Mouse (Mus musculus): ENCODE results near the gene Pfas. TPM values are rescaled to one million over a fixed set of nuclear protein-coding genes. Genes with fewer than 3 reads are reported as not detected.
"Not testable (repeated sequence)": the region's sequence is repeated elsewhere in the genome, so short reads cannot be mapped to it uniquely, and the experiment has no call there.

Pfas gene
- polyA plus RNA-seq, 2 experiments from 2014 or later: 20.4 to 26.3 TPM

DNA sequence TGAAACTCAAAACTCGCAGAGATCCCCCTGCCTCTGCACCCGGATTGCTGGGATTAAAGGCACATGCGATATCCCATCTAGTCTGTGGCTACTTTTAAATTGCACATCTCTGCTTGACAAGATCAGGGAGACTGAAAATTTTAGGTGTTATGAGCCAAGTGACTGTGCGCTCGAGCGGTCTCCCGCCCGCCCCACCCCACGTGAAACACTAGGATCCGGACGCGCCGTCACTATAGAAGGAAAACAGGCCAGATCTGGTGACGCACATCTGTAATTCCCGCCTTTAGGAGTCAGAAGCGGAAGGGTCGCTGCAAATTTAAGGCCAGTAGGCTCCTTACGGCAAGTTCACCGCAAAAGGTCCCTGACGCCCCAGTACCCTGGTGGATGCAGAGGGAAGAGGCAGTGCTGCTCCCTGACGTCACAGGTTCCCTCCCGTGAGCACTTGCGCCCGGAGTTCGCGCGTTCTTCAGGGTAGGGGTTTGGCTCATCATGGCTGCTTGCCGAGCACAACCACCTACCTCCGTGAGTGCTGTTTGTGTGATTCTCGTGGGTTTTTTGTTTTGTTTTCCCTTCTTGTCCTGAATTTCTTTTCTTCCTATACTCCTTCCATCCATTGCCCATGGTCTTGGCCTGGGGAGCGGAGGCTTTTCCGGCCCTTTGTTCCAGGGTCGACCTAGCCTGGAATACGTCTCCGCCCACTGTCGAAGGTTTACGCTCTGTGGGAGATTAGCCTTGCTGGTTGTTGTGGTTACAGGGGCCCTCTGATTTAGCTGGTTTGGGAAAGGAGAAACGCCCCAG lies 7.6 kb upstream of the Pfas start, which contains the start of gene Ctc1:
Ctc1 (plus strand) TSS at position 268 of the 798 bp plus-strand sequence.
- ATAC-seq: peak; percentile 93

DNA sequence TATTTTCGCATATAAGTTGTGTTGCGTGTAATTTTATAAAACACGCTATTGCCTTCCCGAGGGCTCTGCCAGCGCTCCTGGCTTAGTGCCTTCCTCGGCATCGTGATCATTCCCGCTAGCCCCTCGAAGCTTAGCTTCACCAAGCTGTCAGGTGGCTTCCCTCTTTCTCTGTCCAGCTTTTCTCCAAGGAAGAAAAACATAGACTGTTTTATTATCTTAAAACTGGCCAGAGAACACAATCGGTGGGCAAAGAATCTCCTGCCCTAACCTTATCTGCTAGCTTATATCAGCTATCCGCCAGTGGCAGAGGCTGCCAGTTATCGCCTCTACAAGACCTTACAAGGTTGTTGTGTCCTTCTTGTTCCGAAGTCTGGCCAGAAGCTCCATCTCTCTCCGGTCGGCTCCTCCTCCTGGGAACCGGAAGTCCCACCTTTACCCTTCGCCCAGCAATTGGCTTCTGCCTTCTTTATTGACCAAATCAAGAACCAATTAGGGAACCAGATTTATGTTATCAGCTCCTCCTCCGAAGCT lies 3.9 kb upstream of the Pfas start:
- peak; percentile 68 for ATAC-seq

DNA sequence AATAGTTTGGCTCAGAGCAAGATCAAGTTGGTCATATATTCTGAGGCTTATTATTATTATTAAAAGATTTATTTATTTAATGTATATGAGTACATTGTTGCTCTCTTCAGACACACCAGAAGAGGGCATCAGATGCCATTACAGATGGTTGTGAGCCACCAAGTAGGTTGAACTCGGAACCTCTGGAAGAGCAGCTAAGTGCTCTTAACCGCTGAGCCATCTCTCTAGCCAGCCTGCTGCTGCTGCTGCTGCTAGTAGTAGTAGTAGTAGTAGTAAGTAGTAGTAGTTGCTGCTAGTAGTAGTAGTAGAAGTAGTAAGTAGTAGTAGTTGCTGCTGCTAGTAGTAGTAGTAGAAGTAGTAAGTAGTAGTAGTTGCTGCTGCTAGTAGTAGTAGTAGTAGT lies 3.2 kb upstream of the Pfas start:
- ATAC-seq: not testable (repeated sequence)

DNA sequence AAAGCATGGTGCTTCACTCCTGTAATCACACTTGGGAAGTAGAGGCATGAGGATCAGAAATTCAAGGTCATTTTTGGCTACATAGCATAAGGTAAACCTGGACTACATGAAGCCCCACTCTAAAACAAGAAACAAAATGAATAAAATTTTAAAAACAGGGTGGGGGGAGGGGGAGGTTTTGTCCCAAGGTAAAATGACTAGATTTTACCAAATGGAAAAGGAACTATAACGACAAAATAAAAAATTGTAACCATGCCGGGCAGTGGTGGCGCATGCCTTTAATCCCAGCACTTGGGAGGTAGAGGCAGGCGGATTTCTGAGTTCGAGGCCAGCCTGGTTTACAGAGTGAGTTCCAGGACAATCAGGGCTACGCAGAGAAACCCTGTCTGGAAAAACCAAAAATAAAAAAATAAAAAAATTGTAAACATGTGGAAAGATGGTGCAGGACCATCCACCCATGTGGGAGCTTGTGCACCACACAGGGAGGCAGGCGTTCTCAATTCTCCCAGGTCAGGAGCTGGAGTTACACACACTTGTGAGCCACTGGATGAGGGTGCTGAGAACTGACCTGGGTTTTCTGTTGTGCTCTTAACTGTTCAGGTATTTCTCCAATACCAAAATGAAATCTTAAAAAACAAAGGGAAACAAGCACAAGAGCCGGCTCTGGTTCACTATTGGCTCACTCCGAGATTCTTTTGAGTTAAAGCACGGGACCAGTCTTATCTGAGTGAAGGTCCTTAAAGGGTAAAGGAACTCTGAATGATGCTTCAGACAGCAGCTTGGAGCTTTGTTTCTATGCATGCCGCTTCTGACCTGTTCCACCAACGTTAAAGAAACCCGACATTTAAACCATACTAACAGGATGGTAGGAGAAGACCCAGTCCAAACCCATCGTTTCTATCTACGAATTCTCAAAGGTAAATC lies 2.4 kb upstream of the Pfas start:
- no peak for ATAC-seq

DNA sequence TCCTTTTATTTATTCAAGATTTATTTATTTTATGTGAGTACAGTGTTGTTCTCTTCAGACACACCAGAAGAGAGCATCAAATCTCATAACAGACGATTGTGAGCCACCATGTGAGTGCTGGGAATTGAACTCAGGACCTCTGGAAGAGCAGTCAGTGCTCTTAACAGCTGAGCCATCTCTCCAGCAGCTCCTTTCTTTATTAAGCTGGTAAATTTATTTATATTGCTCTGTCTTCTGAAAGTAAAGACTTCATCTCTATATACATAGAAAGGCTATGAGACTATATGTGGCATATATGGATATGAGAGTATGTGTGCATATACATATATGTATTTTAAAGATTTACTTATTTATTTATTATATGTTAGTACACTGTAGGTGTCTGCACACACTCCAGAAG lies 1.2 kb upstream of the Pfas start:
- no peak for ATAC-seq

DNA sequence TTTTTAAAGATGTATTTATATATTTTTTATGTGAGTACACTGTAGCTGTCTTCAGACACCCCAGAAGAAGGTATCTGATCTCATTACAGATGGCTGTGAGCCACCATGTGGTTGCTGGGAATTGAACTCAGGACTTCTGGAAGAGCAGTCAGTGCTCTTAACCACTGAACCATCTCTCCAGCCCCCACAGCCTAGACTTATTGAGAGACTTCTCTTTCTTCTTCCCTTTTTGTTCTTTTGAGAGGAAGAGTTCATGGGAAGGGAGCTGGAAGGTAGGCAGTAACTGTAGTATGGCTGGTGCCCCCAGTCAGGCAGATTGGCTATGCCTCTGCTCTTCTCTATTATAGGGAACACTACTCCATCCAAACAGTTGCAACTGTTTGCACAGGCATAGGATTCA lies 1.7 kb downstream of the Pfas start:
- not testable (repeated sequence) for ATAC-seq

DNA sequence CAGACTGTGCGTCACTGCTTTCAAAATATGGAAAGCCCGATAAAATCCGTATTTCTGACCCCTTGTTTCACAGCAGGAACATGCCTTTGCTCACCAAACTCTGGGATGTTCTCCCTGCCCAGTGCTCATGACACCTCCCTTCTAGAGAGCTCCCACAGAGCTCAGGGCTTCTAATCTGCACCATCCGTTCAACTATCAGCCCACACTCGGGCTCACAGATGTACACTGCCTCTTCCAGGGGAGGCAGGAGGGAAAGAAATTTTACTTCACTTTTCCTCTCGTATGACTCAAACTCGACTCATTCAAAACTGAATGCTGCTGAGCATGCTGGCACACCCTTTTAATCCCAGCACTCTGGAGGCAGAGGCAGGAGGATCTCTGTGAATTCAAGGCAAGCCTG lies 3.1 kb downstream of the Pfas start:
- ATAC-seq: no peak

DNA sequence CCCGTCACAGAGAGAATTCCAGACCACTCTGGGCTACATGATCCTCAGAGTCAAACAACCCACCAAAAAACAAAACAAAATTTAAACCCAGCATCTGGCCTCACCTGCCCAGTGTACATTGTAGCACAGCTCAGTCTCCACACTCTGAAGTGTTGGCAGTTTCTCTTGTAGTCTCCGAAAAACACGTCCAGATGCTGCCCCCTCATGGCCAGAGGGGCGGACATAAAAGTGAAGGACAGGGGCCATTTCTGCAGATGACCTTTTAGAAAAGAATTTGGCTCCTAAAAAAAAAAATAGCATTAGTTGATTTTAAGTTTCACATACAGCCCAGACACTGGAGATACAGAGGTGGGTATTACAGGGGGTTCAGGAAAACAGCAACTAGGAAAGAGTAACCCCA lies 4.7 kb downstream of the Pfas start:
- no peak for ATAC-seq

DNA sequence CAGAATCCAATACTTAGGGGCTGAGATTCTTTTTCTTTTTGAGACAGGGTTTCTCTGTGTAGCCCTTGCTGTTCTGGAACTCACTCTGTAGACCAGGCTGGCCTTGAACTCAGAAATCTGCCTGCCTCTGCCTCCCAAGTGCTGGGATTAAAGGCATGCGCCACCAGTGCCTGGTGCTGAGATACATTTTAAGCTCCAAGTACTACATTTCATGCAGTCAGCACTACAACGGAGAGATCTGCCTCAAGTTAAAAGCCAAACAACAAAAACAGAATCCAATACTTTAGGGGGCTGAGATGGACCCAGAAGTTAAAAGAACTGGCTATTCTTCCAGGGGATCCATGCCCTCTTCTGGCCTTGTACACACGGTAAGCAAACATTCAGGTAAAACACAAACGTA lies 5.5 kb downstream of the Pfas start:
- ATAC-seq: not testable (repeated sequence)

DNA sequence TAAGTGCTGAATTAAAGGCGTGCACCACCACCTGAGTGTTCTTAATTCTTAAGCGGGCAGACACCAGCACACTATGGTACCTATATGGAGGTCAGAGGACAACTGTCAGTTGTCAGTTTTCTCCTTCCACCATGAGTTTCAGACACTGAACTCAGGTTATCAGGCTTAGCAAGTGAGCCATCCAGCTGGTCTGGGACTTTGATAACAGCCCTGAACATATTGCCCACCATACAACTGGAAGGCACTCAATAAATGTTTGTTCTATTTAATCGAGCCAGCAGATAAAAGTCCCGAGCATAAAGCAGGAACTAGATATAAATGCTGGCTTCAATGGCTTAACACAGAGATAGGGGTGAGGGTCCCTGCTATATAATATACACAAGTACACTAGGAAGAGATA lies 11.2 kb downstream of the Pfas start:
- ATAC-seq: no peak

DNA sequence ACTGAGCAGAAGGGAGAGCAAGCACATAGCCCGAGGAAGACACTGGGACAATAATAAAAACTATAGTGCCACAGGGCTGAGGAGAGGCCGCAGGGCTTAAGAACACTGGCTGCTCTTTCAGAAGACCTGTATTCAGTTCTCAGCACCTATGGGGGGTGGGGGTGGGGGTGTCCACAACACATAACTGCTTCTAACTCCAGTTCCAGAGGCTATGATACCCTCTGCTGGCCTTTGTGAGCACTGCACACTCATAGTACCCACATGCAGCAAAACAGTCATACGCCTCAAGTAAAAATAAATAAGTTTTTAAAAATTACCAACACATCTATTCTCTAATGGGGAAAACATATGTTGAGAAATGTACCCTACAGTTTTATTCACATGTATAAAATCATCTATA lies 13.9 kb downstream of the Pfas start:
- ATAC-seq: no peak

DNA sequence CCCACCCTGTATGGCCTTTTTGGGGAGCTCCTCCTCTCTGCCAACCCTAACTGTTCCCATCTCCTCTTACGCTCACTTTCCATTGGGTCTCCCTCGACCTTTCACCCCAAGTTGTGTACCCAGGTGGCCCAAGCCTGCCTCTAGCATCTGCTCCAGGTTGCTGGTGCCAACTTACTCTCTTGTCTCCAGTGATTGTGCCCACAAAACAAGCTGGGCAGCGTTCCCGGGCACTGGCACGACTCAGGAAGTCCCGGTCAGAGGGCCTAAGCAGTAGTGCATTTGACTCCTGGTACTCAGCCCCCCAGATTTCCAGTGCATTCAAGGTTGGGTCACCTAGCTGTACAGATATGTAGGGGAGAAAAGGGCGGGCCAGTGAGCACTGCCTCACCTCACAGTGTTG lies 15.1 kb downstream of the Pfas start:
- ATAC-seq: no peak

DNA sequence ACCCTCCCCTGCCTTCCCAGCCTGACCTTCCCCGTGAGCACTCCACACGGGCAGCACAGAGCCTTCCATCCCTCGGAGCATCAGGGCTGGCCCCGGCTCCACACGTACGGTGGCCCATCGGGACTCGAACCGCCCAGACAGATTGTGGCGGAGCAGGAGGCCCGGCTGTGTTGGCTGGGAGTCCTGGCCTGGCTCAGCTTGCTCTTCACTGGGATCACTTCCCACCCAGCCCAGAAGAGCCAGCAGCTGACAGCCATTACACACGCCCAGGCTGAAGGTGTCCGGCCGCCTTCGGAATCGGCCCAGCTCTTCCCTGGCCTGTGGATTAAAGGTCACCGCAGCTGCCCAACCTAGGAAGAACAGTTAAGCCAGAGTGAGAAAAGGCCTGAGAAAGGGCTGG lies 19.9 kb downstream of the Pfas start:
- no peak for ATAC-seq

DNA sequence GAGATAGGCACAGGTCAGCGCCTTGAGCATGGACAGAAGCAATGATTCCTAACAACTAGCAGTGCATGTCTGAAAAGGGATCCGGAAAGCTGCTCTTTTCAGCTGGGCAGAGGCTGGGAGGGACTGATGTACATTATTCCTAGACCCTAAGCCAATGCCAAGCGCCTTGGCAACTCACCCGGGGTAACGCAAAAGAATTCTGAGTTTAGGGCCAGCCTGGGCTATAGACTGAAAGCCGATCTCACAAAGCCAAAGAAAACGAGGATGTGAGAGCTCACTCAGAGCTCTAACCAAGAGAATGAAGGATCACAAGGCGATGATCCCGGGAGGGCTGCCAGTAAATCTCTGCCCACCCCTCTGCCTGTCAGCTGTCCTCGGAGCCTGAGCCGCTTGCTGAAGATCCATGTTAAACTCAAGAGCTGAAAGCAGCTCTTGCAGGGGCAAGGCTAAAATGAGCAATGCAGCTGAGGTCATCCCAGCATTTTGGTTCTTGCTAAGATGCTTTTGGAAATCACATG lies 20.8 kb downstream of the Pfas start:
- ATAC-seq: no peak

DNA sequence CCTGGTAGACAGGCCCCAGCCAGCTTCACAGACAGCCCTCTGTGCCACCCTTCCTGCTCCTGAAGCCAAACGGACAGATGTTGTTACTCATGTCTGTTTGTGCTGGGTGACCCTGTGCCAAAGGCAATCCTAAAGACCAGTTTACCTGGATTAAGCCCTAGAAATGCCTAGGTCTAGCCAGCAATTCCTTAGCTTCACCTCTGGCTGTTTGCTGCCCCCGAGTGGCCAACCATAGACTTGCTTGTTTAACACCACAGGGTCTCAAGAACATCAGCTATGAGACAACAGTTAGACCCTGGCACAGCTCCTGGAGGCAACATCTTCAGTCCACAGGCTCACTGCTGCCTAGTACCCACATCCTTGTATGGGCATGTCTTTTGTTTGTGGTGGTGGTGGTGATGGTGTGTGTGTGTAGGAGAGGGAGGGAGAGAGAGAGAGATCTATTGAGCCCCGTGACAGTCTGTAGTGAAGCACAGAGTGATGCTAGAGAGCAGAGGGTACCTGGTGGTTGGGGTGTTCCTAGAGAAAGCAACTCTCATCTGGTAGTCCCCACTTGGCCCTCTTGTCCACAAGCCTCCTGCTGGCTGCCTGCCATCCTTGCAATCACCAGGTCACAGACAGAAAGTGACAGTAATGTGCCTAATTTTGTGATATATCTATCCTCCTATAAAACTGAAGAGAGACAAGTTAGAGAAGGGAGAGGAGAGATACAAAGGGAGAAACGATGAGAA lies 25.5 kb downstream of the Pfas start:
- no peak for ATAC-seq

DNA sequence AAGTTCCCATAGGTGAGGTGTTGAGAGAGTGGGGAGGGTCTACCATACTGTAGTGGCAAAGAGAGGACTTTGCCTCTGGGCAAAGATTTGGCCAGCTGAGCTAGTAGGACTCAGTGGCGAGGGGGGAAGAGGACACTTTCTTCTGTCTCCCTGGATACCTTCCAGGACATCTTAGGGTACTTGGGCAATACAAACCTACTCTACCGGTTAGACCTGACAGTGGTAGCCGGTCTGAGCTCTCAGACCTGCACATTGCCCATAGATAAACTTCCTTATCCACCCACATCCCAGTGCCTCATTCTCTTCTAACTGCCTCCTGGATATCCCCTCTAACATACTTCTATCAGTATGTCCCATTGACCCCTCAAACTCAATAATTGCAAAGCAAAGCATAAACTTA lies 27.3 kb downstream of the Pfas start:
- ATAC-seq: no peak

DNA sequence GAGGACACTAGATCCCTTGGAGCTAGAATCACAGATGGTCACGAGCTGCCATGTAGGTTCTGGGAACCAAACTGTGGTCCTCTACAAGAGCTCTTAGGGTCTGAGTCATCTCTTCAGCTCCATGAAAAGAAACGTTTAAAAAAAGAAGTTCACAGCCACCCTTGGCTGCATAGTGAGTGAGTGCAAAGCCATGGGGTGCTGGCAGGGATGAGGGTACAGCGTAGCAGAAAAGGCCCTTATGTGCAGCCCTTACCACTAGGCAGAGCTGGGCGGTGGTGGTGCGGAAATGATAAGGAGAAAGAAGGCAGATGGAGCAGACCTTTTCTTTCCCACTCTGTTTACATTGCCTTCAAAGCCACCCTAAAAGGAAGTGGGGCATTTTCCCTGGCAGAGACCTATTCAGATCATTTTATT lies 28.9 kb downstream of the Pfas start:
- no peak for ATAC-seq

DNA sequence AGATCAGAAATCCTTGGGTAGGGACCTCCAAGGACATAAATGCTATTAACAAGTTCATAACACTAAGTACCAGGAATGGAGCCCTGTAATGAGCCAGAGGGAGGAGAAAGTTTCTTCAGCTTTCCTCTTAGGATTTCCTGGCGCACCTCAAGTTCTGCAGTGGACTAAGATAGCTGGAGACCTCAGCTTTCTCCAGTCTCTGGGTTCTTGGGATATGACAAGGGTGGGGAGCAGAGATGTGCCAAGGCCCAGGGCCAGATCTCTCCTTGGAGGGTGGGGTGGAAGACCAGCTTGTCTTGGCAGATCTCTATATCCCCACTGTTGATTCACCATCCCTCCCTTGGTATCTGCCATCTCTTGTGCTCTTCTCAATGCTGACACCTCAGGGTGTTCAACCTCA lies 32.7 kb downstream of the Pfas start:
- ATAC-seq: no peak

DNA sequence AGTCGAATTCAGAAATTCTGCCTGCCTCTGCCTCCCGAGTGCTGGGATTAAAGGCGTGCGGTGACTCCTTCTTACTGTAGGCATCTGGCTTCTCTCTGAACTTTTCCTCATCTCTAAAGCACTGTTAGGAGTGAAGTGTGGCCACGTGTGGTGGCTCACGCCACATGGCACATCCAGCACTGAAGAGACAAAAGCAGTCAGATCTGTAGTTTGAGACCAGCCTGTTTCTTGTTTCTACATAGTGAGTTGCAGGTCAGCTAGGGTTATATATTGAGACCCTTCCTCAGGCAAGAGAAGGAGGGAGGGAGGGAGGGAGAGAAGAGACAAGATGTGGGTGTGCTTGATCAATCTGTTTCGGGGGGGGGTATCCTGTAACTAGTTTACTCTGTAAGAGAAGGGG lies 33.2 kb downstream of the Pfas start, which contains the start of gene Rangrf:
Rangrf (minus strand) TSS at position 101 of the 400 bp plus-strand sequence.
- no peak for ATAC-seq

DNA sequence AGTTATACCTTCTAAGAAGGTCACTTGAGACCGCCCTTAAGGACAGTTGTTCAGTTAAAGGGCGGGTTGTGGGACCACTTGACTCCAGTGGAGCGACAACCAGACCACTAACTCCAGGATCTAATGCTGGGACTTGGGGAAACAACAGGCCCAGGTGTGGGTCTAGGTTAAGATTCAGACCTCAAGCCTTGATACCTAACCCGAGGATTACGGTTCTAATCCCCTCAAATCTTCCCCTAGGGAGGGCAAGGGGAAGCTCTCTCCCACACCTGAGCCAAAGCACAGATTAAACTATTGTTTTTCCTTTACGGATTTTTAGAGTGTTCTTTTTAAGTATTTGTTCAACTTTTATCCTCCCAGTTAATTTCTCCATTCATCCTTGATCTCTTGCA lies 34.2 kb downstream of the Pfas start:
- ATAC-seq: no peak

DNA sequence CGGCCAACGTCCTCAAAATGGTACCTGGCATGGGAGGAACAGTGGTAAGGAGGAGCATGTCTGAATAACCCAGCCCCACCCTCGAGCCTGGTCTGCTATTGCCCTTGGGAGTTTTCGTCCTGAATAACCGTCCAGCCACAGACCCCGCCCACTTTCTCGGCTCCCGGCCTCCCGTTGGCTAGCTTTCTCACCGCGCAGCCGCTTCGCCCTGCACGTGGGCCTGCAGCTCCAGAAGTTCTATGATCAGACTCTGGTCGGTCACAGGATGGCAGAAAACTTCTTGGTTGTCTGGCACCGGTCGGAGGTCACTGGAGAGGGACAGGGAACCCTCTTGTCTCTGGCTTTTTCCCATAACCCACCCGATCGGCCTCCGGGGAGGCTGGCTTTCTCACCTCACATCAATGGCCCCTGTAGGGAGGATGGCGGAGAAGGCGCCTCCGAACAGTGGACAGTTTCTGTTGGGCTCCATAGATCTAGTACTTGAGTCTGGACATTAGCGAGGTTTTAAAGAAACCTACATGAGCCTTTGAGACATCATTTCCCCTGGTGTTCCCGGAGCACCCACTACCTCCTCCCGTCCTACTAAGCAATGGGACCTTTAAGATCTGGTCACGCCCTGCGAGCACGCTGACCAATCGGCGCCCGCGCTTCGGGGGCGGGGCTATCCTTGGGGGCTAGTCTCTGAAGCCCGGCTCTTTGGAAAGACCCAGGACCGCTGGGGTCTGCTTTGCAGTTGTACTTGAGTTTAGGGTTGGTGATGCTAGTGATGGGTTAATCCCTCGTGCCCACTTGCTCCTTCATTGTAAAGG lies 34.8 kb downstream of the Pfas start:
- ATAC-seq: peak; percentile 83

DNA sequence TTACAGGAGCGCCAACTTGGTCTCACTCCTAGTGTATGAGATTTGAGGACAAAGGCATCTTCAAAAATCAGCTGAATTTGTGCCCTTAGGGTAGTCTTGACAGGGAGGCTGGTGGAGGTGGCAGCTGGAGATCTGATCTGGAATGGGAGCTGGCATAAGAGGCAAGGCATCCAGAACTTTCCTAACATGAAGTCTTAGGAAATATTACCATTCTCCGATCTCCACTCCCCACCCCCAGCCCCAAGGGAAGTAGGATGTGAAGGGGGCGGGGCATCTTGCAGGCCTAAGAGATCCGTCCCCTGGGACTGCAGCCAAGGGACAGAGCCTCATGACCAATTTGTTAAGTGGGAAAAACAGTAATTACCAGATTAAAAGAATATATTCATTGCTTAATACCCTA lies 38.0 kb downstream of the Pfas start:
- no peak for ATAC-seq

All from activated CD4-positive, CD25-positive, alpha-beta regulatory T cell, adult 4 months (primary cell).